8 mouse cellular contexts compared by ENCODE assay signal in the genomic region with DNA sequence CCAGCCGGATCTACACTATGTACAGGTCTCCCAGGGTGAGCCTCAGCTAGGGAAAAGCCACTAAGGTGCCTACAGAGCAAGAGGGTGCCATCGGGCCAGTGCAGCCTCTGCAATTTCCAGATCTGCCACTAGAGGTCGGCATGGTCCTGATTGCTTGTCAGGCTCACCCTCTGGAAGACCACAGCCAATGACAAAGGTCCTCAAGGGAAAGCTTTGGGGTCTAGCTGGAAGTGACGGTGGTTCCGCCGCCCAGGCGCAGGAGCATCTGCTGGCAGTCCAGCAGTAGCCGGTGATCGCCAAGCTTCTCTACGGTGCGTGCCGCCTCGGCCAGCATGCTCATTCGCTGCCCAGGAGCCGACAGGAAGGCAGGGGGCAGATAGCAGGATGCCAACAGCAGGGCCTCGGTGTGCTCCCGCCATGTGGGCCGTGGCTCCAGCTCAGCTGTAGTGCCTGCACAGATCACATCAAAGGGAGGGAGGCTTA. TPM values are rescaled to one million over a fixed set of nuclear protein-coding genes. Genes with fewer than 3 reads are reported as not detected.
DNase-seq lines count a peak whose midpoint lies in the region; ATAC-seq and TF ChIP-seq lines count a peak whose summit lies in the region.

No protein-coding gene starts in this region.

- peaks cover 93% of the 10 kb centered on the region for H3K36me3 ChIP-seq in heart, embryonic 12.5 days
- H3K36me3 ChIP-seq in kidney, embryonic 15.5 days: peaks cover 96% of the 10 kb centered on the region
- peaks cover 10% of the 10 kb centered on the region for H3K36me3 ChIP-seq in myocyte (ENCODE audit: control insufficient read depth, insufficient read depth)

- ATAC-seq in erythroid progenitor cell, adult 5-6 weeks (replicated peaks; ENCODE audit: low FRiP score, poor library complexity, severe bottlenecking): peak; percentile 76
- ATAC-seq in heart, embryonic 12.5 days (ENCODE audit: insufficient number of reproducible peaks, low FRiP score): peak; percentile 66
- peak; percentile 68 for ATAC-seq in kidney, embryonic 15.5 days (replicated peaks; ENCODE audit: low FRiP score)

- peak; percentile 100 for TF ChIP-seq CTCF in brain, embryonic 14.5 days (IDR thresholded peaks at IDR 0.05; ENCODE audit: borderline replicate concordance, extremely low read depth, insufficient read depth, insufficient read length)

- H3K27ac ChIP-seq in heart, embryonic 12.5 days (ENCODE audit: poor library complexity, severe bottlenecking): peak overlapping the region; percentile 6; the same call in 1 of the 2 replicates
- H3K27ac ChIP-seq in kidney, embryonic 15.5 days: peak overlapping the region; percentile 49; the same call in 1 of the 2 replicates

- peaks cover 14% of the 10 kb centered on the region for H3K4me1 ChIP-seq in heart, embryonic 12.5 days (replicated peaks)
- peaks cover 11% of the 10 kb centered on the region for H3K4me1 ChIP-seq in kidney, embryonic 15.5 days

- no peak overlapping the region; the same call in 1 of the 2 replicates for H3K4me2 ChIP-seq in heart, embryonic 12.5 days
- 0 out of 2 replicates have a peak overlapping the region, but pooled peaks have one; percentile 17 for H3K4me2 ChIP-seq in kidney, embryonic 15.5 days
- no peak overlapping the region for H3K4me2 ChIP-seq in myocyte (ENCODE audit: low read depth)

- TF ChIP-seq POLR2A in brain, embryonic 14.5 days (IDR thresholded peaks at IDR 0.05; ENCODE audit: borderline replicate concordance, extremely low read depth, insufficient read depth, insufficient read length, poor library complexity, severe bottlenecking): no peak
- TF ChIP-seq POLR2A in myocyte (IDR thresholded peaks at IDR 0.05; ENCODE audit: insufficient read length, low read depth): no peak

- no peak overlapping the region for H3ac ChIP-seq in myocyte (ENCODE audit: control insufficient read depth, insufficient read length)

- 16% methylated on average over 18 of the region's 18 CpGs for WGBS in heart, embryonic 12.5 days
- WGBS in kidney, embryonic 15.5 days: 12% methylated on average over 18 of the region's 18 CpGs

- peaks cover 3% of the 10 kb centered on the region for H3K79me2 ChIP-seq in myocyte (ENCODE audit: control insufficient read depth, insufficient read depth)

- peaks cover 4% of the 10 kb centered on the region; the same call in 1 of the 2 replicates for H3K9me3 ChIP-seq in heart, embryonic 12.5 days (replicated peaks)
- 0 out of 2 replicates have a peak, but pooled peaks cover 4% of the 10 kb centered on the region for H3K9me3 ChIP-seq in kidney, embryonic 15.5 days (replicated peaks)

- H3K4me3 ChIP-seq in heart, embryonic 12.5 days: no peak overlapping the region
- H3K4me3 ChIP-seq in kidney, embryonic 15.5 days (replicated peaks): no peak overlapping the region
- no peak overlapping the region for H3K4me3 ChIP-seq in myocyte

- peak overlapping the region; percentile 39 for H3K9ac ChIP-seq in heart, embryonic 12.5 days
- H3K9ac ChIP-seq in kidney, embryonic 15.5 days: no peak overlapping the region; the same call in 1 of the 2 replicates

- peak; percentile 89 for DNase-seq in CD4-positive, CD25-positive, alpha-beta regulatory T cell, adult 2 months (ENCODE audit: low read depth, low spot score)
- DNase-seq in brain, embryonic 14.5 days (ENCODE audit: low read depth): peak; percentile 94
- peak; percentile 90 for DNase-seq in liver
- DNase-seq in spleen, postnatal 36 days (ENCODE audit: low spot score in 2 of 2): peak; percentile 78 to 80

- no peaks in the 10 kb centered on the region for H3K27me3 ChIP-seq in heart, embryonic 12.5 days (replicated peaks)
- H3K27me3 ChIP-seq in kidney, embryonic 15.5 days: no peaks in the 10 kb centered on the region
- H3K27me3 ChIP-seq in myocyte (ENCODE audit: control insufficient read depth, insufficient read depth, insufficient read length): no peaks in the 10 kb centered on the region

TF ChIP-seq in myocyte, 11 proteins besides CTCF, POLR2A, EP300 and RAD21:
- TF ChIP-seq TCF3 (IDR thresholded peaks at IDR 0.05; ENCODE audit: insufficient read length, low read depth): no peak
- TF ChIP-seq CEBPB (IDR thresholded peaks at IDR 0.05; ENCODE audit: insufficient read depth, poor library complexity, severe bottlenecking): no peak
- TF ChIP-seq POLR2AphosphoS2 (IDR thresholded peaks at IDR 0.05; ENCODE audit: insufficient read length, low read depth): peak; percentile 84
- no peak for TF ChIP-seq MYOG (IDR thresholded peaks at IDR 0.05; ENCODE audit: control insufficient read depth in 1 of 3, insufficient read depth in 1 of 3, insufficient read length in 2 of 3, low read depth in 2 of 3)
- no peak for TF ChIP-seq E2F4 (IDR thresholded peaks at IDR 0.05; ENCODE audit: insufficient read depth)
- no peak for TF ChIP-seq USF1 (IDR thresholded peaks at IDR 0.05; ENCODE audit: low read depth)
- TF ChIP-seq REST (IDR thresholded peaks at IDR 0.05; ENCODE audit: insufficient read depth, insufficient read length): no peak
TF ChIP-seq in myocyte: peak in this region for 1.

RNA-seq across cellular contexts. Expression of a gene that starts 22.6 kb away (rescaled TPM):
- polyA plus RNA-seq in brain, embryonic 14.5 days (2012; rRNA removed): 71.9 and 78.9 TPM in 2 replicates
- 6.3 and 10.8 TPM in 2 replicates for total RNA-seq in erythroid progenitor cell, adult 5-6 weeks (2015; ENCODE audit: low replicate concordance)
- 10.7 and 34.9 TPM in 2 replicates for total RNA-seq in erythroid progenitor cell, adult 5-6 weeks (2017; ENCODE audit: low replicate concordance)
- polyA plus RNA-seq in heart, embryonic 12.5 days (2016; fragmentation: Nextera tagmentation; extraction: Ambion mirVana): 39.7 and 41.1 TPM in 2 replicates
- polyA plus RNA-seq in kidney, embryonic 15.5 days (2015; fragmentation: Nextera tagmentation; extraction: Ambion mirVana): 56.3 and 60.0 TPM in 2 replicates
- 192 TPM for polyA plus RNA-seq in myocyte (2012; fragmentation: generic; extraction: Trizol)
